Comparison of ENCODE assay signal across 13 mouse cellular contexts in genomic region chr4:53549375-53549774, GRCm38 (mm10).
DNase-seq lines count a peak whose midpoint lies in the region; ATAC-seq and TF ChIP-seq lines count a peak whose summit lies in the region.
"Had no signal": no experiment of that assay in that cellular context is flagged by ENCODE, and none has a peak within 500 bp of the region (broad histone marks: within the 10 kb centered on the region; RNA-seq: fewer than 3 reads in every experiment).

No protein-coding gene starts in this region.

- H3K36me3 ChIP-seq in lung, embryonic 14.5 days (ENCODE audit: insufficient read depth): 0 out of 2 replicates have a peak, but pooled peaks cover 5% of the 10 kb centered on the region

- no peaks in the 10 kb centered on the region for H3K9me3 ChIP-seq in lung, embryonic 14.5 days (ENCODE audit: low read depth, low read length)
- H3K9me3 ChIP-seq: embryonic facial prominence, embryonic 12.5 days; G1E had no signal

- no peaks in the 10 kb centered on the region for H3K27me3 ChIP-seq in lung, embryonic 14.5 days (ENCODE audit: insufficient read depth, low read length)
- H3K27me3 ChIP-seq: embryonic facial prominence, embryonic 12.5 days had no signal

- H3K27ac ChIP-seq in gastrocnemius, adult 2 months: no peak overlapping the region
- no peak overlapping the region for H3K27ac ChIP-seq in lung, embryonic 14.5 days (ENCODE audit: low read depth)
- H3K27ac ChIP-seq: embryonic facial prominence, embryonic 12.5 days had no signal

- DNase-seq in gastrocnemius, adult 2 months: no peak
- no peak for DNase-seq in gastrocnemius, postnatal 36 days
- DNase-seq in lung, embryonic 14.5 days: peak; percentile 70
- DNase-seq in lung, postnatal 10 days: no peak
- peak; percentile 30 for DNase-seq in MN1 (ENCODE audit: low spot score)
- DNase-seq in induced T-regulatory cell, adult 2 months (ENCODE audit: low read depth): peak; percentile 5
- DNase-seq in left cerebral cortex, adult 9 months (ENCODE audit: low spot score in 2 of 2): no peak
- no peak for DNase-seq in embryo, embryonic 9.5 days (ENCODE audit: extremely low spot score)
- DNase-seq: heart, adult 18-20 months; kidney, adult 8-10 months; right cerebral cortex, adult 18-20 months had no signal

- WGBS in lung, embryonic 14.5 days: 62% methylated on average over 4 of the region's 4 CpGs

- no peak overlapping the region for H3K4me3 ChIP-seq in gastrocnemius, adult 2 months
- no peak overlapping the region for H3K4me3 ChIP-seq in lung, embryonic 14.5 days (ENCODE audit: low read depth, low read length)
- H3K4me3 ChIP-seq: embryonic facial prominence, embryonic 12.5 days had no signal

- no peak overlapping the region for H3K4me2 ChIP-seq in lung, embryonic 14.5 days
- H3K4me2 ChIP-seq: embryonic facial prominence, embryonic 12.5 days had no signal

- ATAC-seq in lung, embryonic 14.5 days (ENCODE audit: insufficient read depth): no peak

- intact Hi-C loops in gastrocnemius, adult 2 months (cut with DNase I): loop anchor here (5.0 kb wide), 2 partner anchors 43 to 167 kb away; no protein-coding TSS in a partner anchor
- intact Hi-C loops in gastrocnemius, postnatal 36 days (cut with DNase I): no loop called here

- peak; percentile 35; the same call in 1 of the 2 replicates for TF ChIP-seq CTCF in gastrocnemius, adult 2 months (IDR thresholded peaks at IDR 0.05)
- peak; percentile 35 for TF ChIP-seq CTCF in lung, embryonic 14.5 days (IDR thresholded peaks at IDR 0.05; ENCODE audit: low read depth)

- no peaks in the 10 kb centered on the region for H3K4me1 ChIP-seq in lung, embryonic 14.5 days (ENCODE audit: insufficient read depth)

- no peak overlapping the region for H3K9ac ChIP-seq in lung, embryonic 14.5 days
- H3K9ac ChIP-seq: embryonic facial prominence, embryonic 12.5 days had no signal

Comparison
In these comparisons a context has a peak if more than half of its experiments do, and no peak if none do; other contexts are left out.
1. DNase-seq: peak in lung, embryonic 14.5 days (single experiment), MN1 (single experiment) and induced T-regulatory cell, adult 2 months (single experiment); none in gastrocnemius, adult 2 months (single experiment), gastrocnemius, postnatal 36 days (0 of 2), lung, postnatal 10 days (single experiment), left cerebral cortex, adult 9 months (0 of 2) and embryo, embryonic 9.5 days (single experiment).